Mouse (Mus musculus) C2C12 (cell line): ENCODE measurements around the gene Rho. TPM values are rescaled to one million over a fixed set of nuclear protein-coding genes. Genes with fewer than 3 reads are reported as not detected.

Experiments used
- H3K27me3 ChIP-seq: one replicate; pipeline ENCODE4 v1.6.1; 2011; ENCODE audit not compliant: control insufficient read depth, insufficient read depth, insufficient read length
- H3K36me3 ChIP-seq: one replicate; pipeline ENCODE4 v1.6.1; 2011; ENCODE audit not compliant: control insufficient read depth, insufficient read depth
- H3K4me3 ChIP-seq: one replicate; pipeline ENCODE4 v1.5.1; 2011; ENCODE audit warnings: mild to moderate bottlenecking, control low read depth; ENCODE audit not compliant: poor library complexity, insufficient read depth, severe bottlenecking
- H3K79me2 ChIP-seq: one replicate; pipeline ENCODE4 v1.6.1; 2011; ENCODE audit not compliant: control insufficient read depth, insufficient read depth
- H3K79me3 ChIP-seq: one replicate; pipeline ENCODE4 v1.6.1; 2011; ENCODE audit warnings: low read depth, control low read depth
- H3ac ChIP-seq: one replicate; pipeline ENCODE3; 2011; ENCODE audit warnings: low read depth; ENCODE audit not compliant: control insufficient read depth, insufficient read length
- CEBPB ChIP-seq: IDR thresholded peaks from one replicate; pipeline ENCODE4 v1.6.1; 2011; ENCODE audit warnings: low read depth, mild to moderate bottlenecking, control low read depth, moderate library complexity
- CTCF ChIP-seq: IDR thresholded peaks from one replicate; pipeline ENCODE4 v1.5.1; 2011; ENCODE audit not compliant: control insufficient read depth, insufficient read depth, insufficient read length
- FOSL1 ChIP-seq: IDR thresholded peaks from one replicate; pipeline ENCODE4 v1.8.0; 2011; ENCODE audit warnings: mild to moderate bottlenecking, low read length; ENCODE audit not compliant: poor library complexity, insufficient read depth, severe bottlenecking
- MAX ChIP-seq: IDR thresholded peaks from one replicate; pipeline ENCODE4 v1.6.1; 2011; ENCODE audit warnings: mild to moderate bottlenecking, control low read depth
- MYOD1 ChIP-seq: IDR thresholded peaks from one replicate; pipeline ENCODE4 v1.6.1; 2011; ENCODE audit warnings: low read depth; ENCODE audit not compliant: control insufficient read depth, insufficient read length
- MYOG ChIP-seq: IDR thresholded peaks from one replicate; pipeline ENCODE4 v1.6.1; 2011; ENCODE audit not compliant: control insufficient read depth, insufficient read length; ENCODE audit errors: extremely low read depth
- USF1 ChIP-seq: IDR thresholded peaks from one replicate; pipeline ENCODE4 v1.6.1; 2011; ENCODE audit warnings: low read depth, mild to moderate bottlenecking, control low read depth, moderate library complexity
- polyA plus RNA-seq: library from polyadenylated mRNA; unstranded; fragments of >200 nt; fragmentation: generic; extraction: Trizol; gene quantifications from one replicate; pipeline ENCODE4 v1.2.1, GENCODE M21; 2012; ENCODE audit warnings: missing spikeins

The Rho gene
- polyA plus RNA-seq, 1 experiment = 0.01 TPM

GRCm38 (mm10) chr6:115901062-115901461 lies 30.5 kb upstream of the Rho start:
- Histone ChIP-seq H3ac (no peak overlapping the region), H3K27me3 (no peaks in the 10 kb centered on the region), H3K36me3 (no peaks in the 10 kb centered on the region), H3K4me3 (no peak overlapping the region), H3K79me2 (no peaks in the 10 kb centered on the region), H3K79me3 (no peaks in the 10 kb centered on the region)
- TF ChIP-seq FOSL1 (no peak), MAX (no peak), MYOG (no peak), CTCF (peak; percentile 81), MYOD1 (peak; percentile 7), CEBPB (no peak)

- Histone ChIP-seq H3K79me2 (no peaks in the 10 kb centered on the region), H3ac (no peak overlapping the region), H3K27me3 (no peaks in the 10 kb centered on the region), H3K4me3 (no peak overlapping the region), H3K79me3 (no peaks in the 10 kb centered on the region), H3K36me3 (no peaks in the 10 kb centered on the region)
- no peak for TF ChIP-seq MAX
- TF ChIP-seq CEBPB = peak; percentile 66
- TF ChIP-seq MYOD1 = no peak
Observed at GRCm38 (mm10) chr6:115901489-115901931, 30.0 kb upstream of the Rho start.

DNA sequence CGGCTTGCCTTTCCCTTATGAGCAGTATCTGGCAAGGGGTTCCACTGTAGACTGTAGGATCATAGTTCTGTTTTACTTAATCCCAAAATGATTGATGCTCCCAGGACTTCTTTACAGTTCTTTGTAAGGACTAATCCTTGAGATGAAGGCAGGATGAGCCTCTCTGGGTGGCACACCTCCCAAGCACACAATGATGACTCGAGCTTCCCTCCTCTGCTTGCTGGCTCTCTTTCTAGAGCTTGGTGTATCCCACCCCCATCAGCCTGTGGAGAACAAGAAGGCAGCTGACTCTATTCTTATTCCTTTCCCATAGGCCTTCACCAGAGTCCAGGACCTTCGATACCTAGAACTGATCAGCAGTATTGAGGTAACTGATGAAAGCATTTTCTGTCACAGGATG lies 29.0 kb upstream of the Rho start:
- TF ChIP-seq MYOG (no peak), CEBPB (no peak), MYOD1 (no peak), CTCF (no peak), USF1 (no peak), FOSL1 (no peak), MAX (no peak)

DNA sequence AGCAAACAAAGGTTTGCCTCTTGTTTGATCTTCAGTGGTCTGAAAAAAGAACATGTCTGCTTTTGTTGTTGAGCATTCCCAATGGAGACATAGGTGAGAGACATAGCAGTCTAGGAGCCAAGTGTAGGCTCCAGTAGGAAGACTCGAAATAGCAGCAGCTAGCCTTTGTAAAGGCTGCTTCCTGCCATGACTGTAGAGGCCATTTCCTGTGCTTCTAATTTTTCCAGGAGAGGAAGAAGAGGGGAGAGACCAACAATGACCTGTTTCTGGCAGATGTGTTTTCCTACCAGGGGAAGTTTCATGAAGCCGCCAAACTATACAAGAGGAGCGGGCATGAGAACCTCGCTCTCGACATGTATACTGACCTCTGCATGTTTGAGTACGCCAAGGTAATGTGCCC lies 26.0 kb upstream of the Rho start:
- no peaks in the 10 kb centered on the region for H3K79me2 ChIP-seq
- no peak overlapping the region for H3ac ChIP-seq
- no peak overlapping the region for H3K4me3 ChIP-seq
- H3K27me3 ChIP-seq = no peaks in the 10 kb centered on the region
- no peak for TF ChIP-seq CTCF
- no peak for TF ChIP-seq CEBPB
- no peak for TF ChIP-seq MYOD1
- no peak for TF ChIP-seq USF1
- TF ChIP-seq FOSL1 = no peak
- H3K79me3 ChIP-seq = no peaks in the 10 kb centered on the region
- H3K36me3 ChIP-seq = no peaks in the 10 kb centered on the region

More for the DNA sequence above, 29.0 kb upstream of the Rho start:
- H3K4me3 ChIP-seq = no peak overlapping the region
- H3K79me3 ChIP-seq = no peaks in the 10 kb centered on the region
- no peaks in the 10 kb centered on the region for H3K79me2 ChIP-seq
- no peaks in the 10 kb centered on the region for H3K36me3 ChIP-seq
- no peaks in the 10 kb centered on the region for H3K27me3 ChIP-seq
- no peak overlapping the region for H3ac ChIP-seq

GRCm38 (mm10) chr6:115906455-115906854 lies 25.1 kb upstream of the Rho start:
- TF ChIP-seq USF1 (no peak), MYOD1 (peak; percentile 85), MAX (no peak)
- H3K27me3 ChIP-seq = no peaks in the 10 kb centered on the region
- H3ac ChIP-seq = no peak overlapping the region
- H3K36me3 ChIP-seq = no peaks in the 10 kb centered on the region
- H3K79me3 ChIP-seq = no peaks in the 10 kb centered on the region
- no peak overlapping the region for H3K4me3 ChIP-seq
- H3K79me2 ChIP-seq = no peaks in the 10 kb centered on the region

GRCm38 (mm10) chr6:115906871-115907270 lies 24.7 kb upstream of the Rho start:
- Histone ChIP-seq H3K79me3 (no peaks in the 10 kb centered on the region), H3K79me2 (no peaks in the 10 kb centered on the region), H3ac (no peak overlapping the region), H3K27me3 (no peaks in the 10 kb centered on the region), H3K4me3 (no peak overlapping the region), H3K36me3 (no peaks in the 10 kb centered on the region)
- TF ChIP-seq FOSL1 (no peak), CEBPB (no peak), CTCF (no peak), MYOG (no peak), USF1 (no peak), MYOD1 (no peak), MAX (no peak)
